Mouse (Mus musculus): ENCODE data around the gene Vmn1r86.

- no peak for TF ChIP-seq ZC3H11A (IDR thresholded peaks at IDR 0.05; ENCODE audit: borderline replicate concordance, low read depth, low read length)
- TF ChIP-seq HCFC1 (IDR thresholded peaks at IDR 0.05; ENCODE audit: borderline replicate concordance, insufficient read depth, low read length): no peak
Observed at GRCm38 (mm10) chr7:13053001-13053400, 66.7 kb downstream of the Vmn1r86 start.
